Mouse (Mus musculus) stomach, postnatal 0 days (tissue): ENCODE measurements at regions not wholly inside any gene's neighbourhood (a gene's known extent, or its start where the extent isn't known, plus 50 kb on each side); places are given as distances from the start of the nearest gene placed in this dataset.

Experiments used
- ATAC-seq: fragments of 200-750 bp; cut with Nextera tagmentation; 2 replicates; pipeline ENCODE4 v1.8.0; 2017; ENCODE audit not compliant: low FRiP score, low TSS enrichment
- DNase-seq: peaks from one replicate; pipeline ENCODE4 v3.0.0-alpha.2; 2016; ENCODE audit warnings: low spot score
- H3K27ac ChIP-seq: fragments of 300-500 bp; sonication (generic); replicated peaks from 2 replicates; pipeline ENCODE4 v1.5.1; 2014; ENCODE audit warnings: mild to moderate bottlenecking, control low read depth
- H3K27me3 ChIP-seq: fragments of 300-500 bp; sonication (generic); 2 replicates; pipeline ENCODE4 v1.6.1; 2014; ENCODE audit warnings: low read length; ENCODE audit not compliant: control insufficient read depth, insufficient read depth
- H3K36me3 ChIP-seq: fragments of 300-500 bp; sonication (generic); 2 replicates; pipeline ENCODE4 v1.6.1; 2014; ENCODE audit warnings: low read length, mixed read lengths; ENCODE audit not compliant: control insufficient read depth, insufficient read depth
- H3K4me1 ChIP-seq: fragments of 300-500 bp; sonication (generic); replicated peaks from 2 replicates; pipeline ENCODE4 v1.6.1; 2014; ENCODE audit warnings: antibody characterized with exemption; ENCODE audit not compliant: control insufficient read depth, insufficient read depth
- H3K4me2 ChIP-seq: fragments of 300-500 bp; sonication (generic); replicated peaks from 2 replicates; pipeline ENCODE4 v1.6.1; 2014; ENCODE audit warnings: low read depth, mild to moderate bottlenecking, control low read depth, moderate library complexity
- H3K4me3 ChIP-seq: fragments of 300-500 bp; sonication (generic); 2 replicates; pipeline ENCODE4 v1.5.1; 2014; ENCODE audit warnings: low read depth, low read length, control low read depth
- H3K9ac ChIP-seq: fragments of 300-500 bp; sonication (generic); 2 replicates; pipeline ENCODE4 v1.6.1; 2014; ENCODE audit warnings: mild to moderate bottlenecking, low read length, control low read depth, mixed read lengths
- H3K9me3 ChIP-seq: fragments of 300-500 bp; sonication (generic); 2 replicates; pipeline ENCODE4 v1.6.1; 2016; ENCODE audit warnings: low read length; ENCODE audit not compliant: control insufficient read depth
- CTCF ChIP-seq: IDR thresholded peaks from 2 replicates; pipeline ENCODE4 v1.5.1; 2016; ENCODE audit warnings: antibody characterized with exemption, low read depth, mild to moderate bottlenecking, moderate library complexity
- EP300 ChIP-seq: optimal IDR thresholded peaks from 2 replicates; pipeline ENCODE3; 2016; ENCODE audit warnings: antibody characterized with exemption
- WGBS: fragments of 180-500 bp; shearing (Covaris S2); extraction: QIAGEN DNeasy Blood & Tissue Kit; methylation state at CpG from one replicate; pipeline ENCODE4 v1.1.7; 2014; 5-methylcytosine and 5-hydroxymethylcytosine counted together

DNA sequence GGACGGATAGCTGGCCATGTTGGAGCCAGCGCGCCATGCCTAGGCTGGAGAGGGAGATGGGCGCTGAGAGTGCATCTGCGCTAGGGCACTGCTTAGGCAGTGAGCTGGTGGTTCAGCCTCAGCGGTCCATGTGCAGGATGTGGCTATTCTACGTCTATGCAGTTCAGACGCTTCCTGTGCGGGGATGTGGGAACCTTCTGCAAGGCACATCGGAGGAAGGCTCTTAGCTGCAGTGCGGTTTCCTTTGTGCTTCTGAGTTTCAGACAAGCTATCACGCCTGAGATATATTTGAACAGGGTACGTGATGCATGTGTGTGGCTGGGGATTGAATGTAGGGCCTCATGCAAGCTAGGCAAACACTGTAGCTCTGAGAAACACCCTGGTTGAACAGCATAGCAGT, 54.4 kb upstream of the Lrpprc start:
- Histone ChIP-seq H3K4me1 (no peaks in the 10 kb centered on the region), H3K4me3 (no peak overlapping the region), H3K4me2 (no peak overlapping the region), H3K9me3 (no peaks in the 10 kb centered on the region), H3K36me3 (no peaks in the 10 kb centered on the region), H3K27me3 (no peaks in the 10 kb centered on the region; the same call in 1 of the 2 replicates), H3K27ac (no peak overlapping the region), H3K9ac (no peak overlapping the region)
- no peak for DNase-seq
- no peak for ATAC-seq
- WGBS: 76% methylated on average over 13 of the region's 13 CpGs
- no peak for TF ChIP-seq EP300
- no peak for TF ChIP-seq CTCF

DNA sequence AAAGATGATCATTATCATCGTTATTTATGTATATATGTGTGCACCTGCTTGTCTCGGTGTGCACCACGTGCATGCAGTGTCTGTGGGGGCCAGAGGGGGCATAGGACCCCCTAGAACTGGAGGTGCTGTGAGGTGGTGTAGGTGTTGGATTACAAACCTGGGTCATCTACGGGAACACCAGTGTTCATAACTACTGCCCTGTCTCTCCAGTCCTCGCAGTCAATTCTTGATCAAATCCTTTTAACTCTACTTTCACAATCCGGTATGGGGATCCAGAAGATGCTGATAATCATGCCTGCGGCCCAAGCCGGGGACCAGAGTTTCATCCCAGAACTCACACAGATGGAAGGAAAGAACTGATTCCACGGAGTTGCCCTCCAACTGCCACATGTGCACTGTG, 55.6 kb upstream of the Lrpprc start:
- no peaks in the 10 kb centered on the region for H3K4me1 ChIP-seq
- H3K27me3 ChIP-seq: no peaks in the 10 kb centered on the region; the same call in 1 of the 2 replicates
- H3K9ac ChIP-seq: no peak overlapping the region
- no peak for TF ChIP-seq CTCF
- no peaks in the 10 kb centered on the region for H3K9me3 ChIP-seq
- no peak overlapping the region for H3K27ac ChIP-seq
- 91% methylated on average over 9 of the region's 9 CpGs for WGBS
- H3K4me2 ChIP-seq: no peak overlapping the region
- no peak overlapping the region for H3K4me3 ChIP-seq
- ATAC-seq (no peak), DNase-seq (no peak)
- H3K36me3 ChIP-seq: no peaks in the 10 kb centered on the region

DNA sequence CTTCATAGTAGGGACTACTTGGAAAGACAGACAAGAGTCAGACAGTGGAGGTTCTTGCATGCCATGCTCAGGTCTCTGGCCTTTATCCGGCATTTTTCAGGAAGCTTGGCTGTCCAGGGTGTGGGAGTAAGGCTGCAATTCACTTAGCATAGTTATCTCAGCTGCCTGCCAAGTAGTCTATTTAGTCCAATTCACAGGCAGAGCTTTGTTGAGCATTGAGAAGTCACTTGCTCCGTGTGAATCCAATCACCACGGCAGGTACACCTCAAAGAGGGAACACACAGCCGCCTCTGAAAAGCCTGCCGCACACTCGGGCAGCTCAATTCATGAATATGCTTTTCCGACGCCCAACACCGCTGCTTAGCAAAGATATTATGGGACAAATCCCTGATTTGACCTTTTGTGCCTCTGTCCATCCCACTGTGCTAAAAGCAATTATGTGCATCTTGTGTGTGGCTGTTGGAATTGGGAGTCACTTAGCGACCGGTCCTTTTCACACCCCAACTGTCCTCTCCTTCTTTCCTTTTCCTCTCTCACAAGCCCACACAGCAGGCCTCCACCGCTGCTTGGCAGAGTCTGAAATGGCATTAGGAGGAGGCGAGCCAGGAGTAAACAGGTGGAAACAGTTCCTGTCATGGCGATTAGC, 57.9 kb upstream of the Lrpprc start:
- DNase-seq (no peak), ATAC-seq (no peak)
- WGBS: 54% methylated on average over 14 of the region's 14 CpGs
- no peaks in the 10 kb centered on the region for H3K9me3 ChIP-seq
- H3K27ac ChIP-seq: no peak overlapping the region
- H3K36me3 ChIP-seq: no peaks in the 10 kb centered on the region
- no peak overlapping the region for H3K4me2 ChIP-seq
- H3K9ac ChIP-seq: no peak overlapping the region
- no peak for TF ChIP-seq CTCF
- no peak for TF ChIP-seq EP300
- no peaks in the 10 kb centered on the region; the same call in 1 of the 2 replicates for H3K27me3 ChIP-seq
- no peaks in the 10 kb centered on the region for H3K4me1 ChIP-seq
- H3K4me3 ChIP-seq: no peak overlapping the region

DNA sequence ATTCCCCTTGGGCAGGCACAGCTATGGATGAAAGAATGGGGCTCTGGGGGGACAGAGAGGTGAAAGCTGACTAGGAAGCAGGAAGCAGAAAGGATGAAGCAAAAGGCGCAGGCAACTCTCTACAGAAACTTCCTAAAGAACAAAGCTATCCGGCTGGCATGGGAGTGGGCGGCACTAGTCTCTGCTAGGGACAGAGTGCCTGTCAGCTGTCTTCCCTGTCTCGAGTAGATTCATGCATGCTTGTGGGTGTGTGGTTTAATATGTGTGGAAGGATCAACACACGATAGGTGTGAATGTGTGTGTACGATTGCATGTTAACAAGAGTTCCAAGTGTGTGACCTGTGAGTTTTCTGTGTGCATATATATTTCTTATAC, 58.4 kb upstream of the Lrpprc start:
- Histone ChIP-seq H3K27ac (no peak overlapping the region), H3K36me3 (no peaks in the 10 kb centered on the region), H3K4me1 (no peaks in the 10 kb centered on the region), H3K27me3 (no peaks in the 10 kb centered on the region; the same call in 1 of the 2 replicates), H3K9ac (no peak overlapping the region), H3K4me3 (no peak overlapping the region), H3K4me2 (no peak overlapping the region), H3K9me3 (no peaks in the 10 kb centered on the region)
- 58% methylated on average over 6 of the region's 6 CpGs for WGBS
- TF ChIP-seq EP300 (no peak), CTCF (no peak)
- ATAC-seq (no peak), DNase-seq (no peak)

GRCm38 (mm10) chr17:84850464-84850863, 59.9 kb upstream of the Lrpprc start:
- Histone ChIP-seq H3K9me3 (no peaks in the 10 kb centered on the region), H3K27me3 (no peaks in the 10 kb centered on the region; the same call in 1 of the 2 replicates), H3K27ac (no peak overlapping the region), H3K4me3 (no peak overlapping the region), H3K4me1 (no peaks in the 10 kb centered on the region), H3K4me2 (no peak overlapping the region), H3K9ac (no peak overlapping the region), H3K36me3 (no peaks in the 10 kb centered on the region)
- DNase-seq (no peak), ATAC-seq (no peak)
- TF ChIP-seq CTCF (no peak), EP300 (no peak)
- WGBS: 61% methylated on average over 5 of the region's 5 CpGs

DNA sequence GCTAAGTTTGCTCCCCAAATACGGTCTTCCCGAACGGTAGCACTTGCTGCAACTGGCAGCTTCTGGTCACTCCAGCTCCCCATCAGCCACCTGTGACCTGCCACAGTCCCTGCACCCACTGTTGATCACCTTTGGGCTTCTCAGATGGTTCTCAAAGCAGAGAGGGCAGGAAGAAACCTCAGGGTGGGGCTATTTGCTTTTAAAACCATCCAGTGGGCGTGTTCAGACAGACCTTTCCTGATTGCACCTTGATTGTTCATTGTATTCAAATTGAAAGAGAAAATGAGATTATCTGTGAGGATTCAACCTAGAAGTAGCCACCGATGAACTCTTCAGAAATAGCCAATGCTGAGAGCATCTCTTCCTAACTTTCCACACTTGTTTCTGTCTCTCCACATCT, 60.3 kb upstream of the Lrpprc start:
- 73% methylated on average over 5 of the region's 5 CpGs for whole genome bisulfite sequencing
- no peaks in the 10 kb centered on the region for H3K9me3 ChIP-seq
- no peaks in the 10 kb centered on the region for H3K36me3 ChIP-seq
- no peak overlapping the region for H3K9ac ChIP-seq
- no peaks in the 10 kb centered on the region; the same call in 1 of the 2 replicates for H3K27me3 ChIP-seq
- H3K27ac ChIP-seq: no peak overlapping the region
- H3K4me3 ChIP-seq: no peak overlapping the region
- DNase-seq (no peak), ATAC-seq (no peak)
- H3K4me2 ChIP-seq: no peak overlapping the region
- no peaks in the 10 kb centered on the region for H3K4me1 ChIP-seq
- TF ChIP-seq CTCF: no peak
